Mouse (Mus musculus) heart, adult 2 months (tissue): Measurements from ENCODE around the gene Sipa1l1. TPM values are rescaled to one million over a fixed set of nuclear protein-coding genes. Genes with fewer than 3 reads are reported as not detected.

Experiments
- DNase-seq, 2 experiments: peaks; one replicate each; pipeline ENCODE4 v3.0.0; 2021
- H3K27ac ChIP-seq: fragments of 200-600 bp; 2 replicates; pipeline ENCODE4 v1.8.1; 2022
- H3K27me3 ChIP-seq: fragments of 200-500 bp; 2 replicates; pipeline ENCODE4 v1.6.1; 2012; ENCODE audit warnings: mild to moderate bottlenecking, low read length, inconsistent platforms, mixed read lengths; ENCODE audit not compliant: control insufficient read depth, insufficient read depth
- H3K36me3 ChIP-seq: fragments of 200-500 bp; 2 replicates; pipeline ENCODE4 v1.6.1; 2012; ENCODE audit warnings: low read length, inconsistent platforms; ENCODE audit not compliant: control insufficient read depth, insufficient read depth
- H3K4me1 ChIP-seq: fragments of 200-500 bp; 2 replicates; pipeline ENCODE4 v1.6.1; 2011; ENCODE audit warnings: low read length; ENCODE audit not compliant: control insufficient read depth, insufficient read depth
- H3K4me3 ChIP-seq: fragments of 200-600 bp; 2 replicates; pipeline ENCODE4 v1.8.1; 2022
- H3K79me2 ChIP-seq: fragments of 200-500 bp; replicated peaks from 2 replicates; pipeline ENCODE4 v1.6.1; 2012; ENCODE audit warnings: mild to moderate bottlenecking, inconsistent platforms, low read length, moderate library complexity, mixed read lengths; ENCODE audit not compliant: control insufficient read depth, insufficient read depth
- H3K9ac ChIP-seq: fragments of 200-500 bp; 2 replicates; pipeline ENCODE4 v1.6.1; 2012; ENCODE audit warnings: low read depth, mild to moderate bottlenecking, control low read depth, inconsistent platforms, low read length, mixed read lengths
- CTCF ChIP-seq: fragments of 200-600 bp; IDR thresholded peaks from 2 replicates; pipeline ENCODE4 v1.8.1; 2022; ENCODE audit warnings: antibody characterized with exemption, mild to moderate bottlenecking, moderate library complexity
- EP300 ChIP-seq: fragments of 200-500 bp; IDR thresholded peaks from 2 replicates; pipeline ENCODE4 v1.6.1; 2011; ENCODE audit warnings: low read depth, low read length, control low read depth; ENCODE audit not compliant: insufficient read depth
- POLR2A ChIP-seq: fragments of 200-500 bp; IDR thresholded peaks from 2 replicates; pipeline ENCODE4 v1.6.1; 2011; ENCODE audit warnings: mild to moderate bottlenecking, low read depth, low read length, control low read depth; ENCODE audit not compliant: insufficient read depth
- WGBS: fragments of 180-500 bp; shearing (Covaris S2); methylation state at CpG from one replicate; pipeline ENCODE4 v1.1.7; 2018; 5-methylcytosine and 5-hydroxymethylcytosine counted together
- intact Hi-C: fragments of 180-260 bp; cut with DNase I; formaldehyde crosslinking; loops from one replicate; pipeline ENCODE4 v1.15.1; 2025
- polyA plus RNA-seq: library from polyadenylated mRNA; depleted of rRNA; stranded (reverse); fragments of >200 nt; gene quantifications from 2 replicates; pipeline ENCODE4 v1.2.3, GENCODE M21; 2012
- total RNA-seq, 2 experiments: library from RNA; stranded (reverse); gene quantifications; 2 replicates each; pipeline ENCODE4 v1.2.3; 2021

The Sipa1l1 gene
- total and polyA plus RNA-seq, 3 experiments, result 6.9 to 9.1 (median 8.4) TPM

GRCm38 (mm10) chr12:82275767-82276166 lies 106.6 kb downstream of the Sipa1l1 start:
- Histone ChIP-seq H3K27ac (no peak overlapping the region), H3K4me1 (peaks cover 2% of the 10 kb centered on the region), H3K36me3 (no peaks in the 10 kb centered on the region), H3K4me3 (no peak overlapping the region), H3K9ac (no peak overlapping the region), H3K27me3 (no peaks in the 10 kb centered on the region), H3K79me2 (no peaks in the 10 kb centered on the region)
- peak; percentile 70 to 74 for DNase-seq
- intact Hi-C loops, result loop anchor here (5.0 kb wide), 1 partner anchor 48 kb away; no protein-coding TSS in a partner anchor
- WGBS, result 44% methylated on average over 5 of the region's 5 CpGs
- TF ChIP-seq POLR2A (no peak), EP300 (no peak), CTCF (no peak)

- TF ChIP-seq EP300, result no peak
- TF ChIP-seq POLR2A, result no peak
- TF ChIP-seq CTCF, result no peak
- DNase-seq, result no peak
- H3K79me2 ChIP-seq, result no peaks in the 10 kb centered on the region
- WGBS, result 93% methylated on average over 1 of the region's 1 CpGs
- H3K27ac ChIP-seq, result no peak overlapping the region
- H3K4me3 ChIP-seq, result no peak overlapping the region
- no peaks in the 10 kb centered on the region for H3K27me3 ChIP-seq
- intact Hi-C loops, result loop anchor here (5.0 kb wide), 1 partner anchor 49 kb away; no protein-coding TSS in a partner anchor
- H3K9ac ChIP-seq, result no peak overlapping the region
- H3K4me1 ChIP-seq, result peaks cover 2% of the 10 kb centered on the region
- H3K36me3 ChIP-seq, result no peaks in the 10 kb centered on the region
Observed at GRCm38 (mm10) chr12:82276591-82276990, 107.5 kb downstream of the Sipa1l1 start.

- Histone ChIP-seq H3K36me3 (no peaks in the 10 kb centered on the region), H3K27ac (no peak overlapping the region), H3K4me1 (peaks cover 1% of the 10 kb centered on the region; the same call in 1 of the 2 replicates), H3K4me3 (no peak overlapping the region), H3K79me2 (no peaks in the 10 kb centered on the region), H3K27me3 (no peaks in the 10 kb centered on the region), H3K9ac (no peak overlapping the region)
- intact Hi-C loops, result no loop called here
- DNase-seq, result no peak
- WGBS, result 66% methylated on average over 5 of the region's 5 CpGs
- TF ChIP-seq CTCF (no peak), POLR2A (no peak), EP300 (no peak)
Observed at GRCm38 (mm10) chr12:82284617-82285016, 115.5 kb downstream of the Sipa1l1 start.

GRCm38 (mm10) chr12:82285018-82285417 lies 115.9 kb downstream of the Sipa1l1 start:
- no peak overlapping the region for H3K27ac ChIP-seq
- no peak for TF ChIP-seq EP300
- no peak for TF ChIP-seq POLR2A
- no peaks in the 10 kb centered on the region for H3K79me2 ChIP-seq
- H3K4me1 ChIP-seq, result peaks cover 1% of the 10 kb centered on the region; the same call in 1 of the 2 replicates
- WGBS, result 98% methylated on average over 2 of the region's 2 CpGs
- no peak overlapping the region for H3K9ac ChIP-seq
- no peaks in the 10 kb centered on the region for H3K27me3 ChIP-seq
- no peak for DNase-seq
- no peak overlapping the region for H3K4me3 ChIP-seq
- no peaks in the 10 kb centered on the region for H3K36me3 ChIP-seq
- intact Hi-C loops, result no loop called here

- no peak for DNase-seq
- TF ChIP-seq CTCF, result no peak
- Histone ChIP-seq H3K27ac (no peak overlapping the region), H3K27me3 (no peaks in the 10 kb centered on the region), H3K4me1 (peaks cover 1% of the 10 kb centered on the region; the same call in 1 of the 2 replicates), H3K79me2 (no peaks in the 10 kb centered on the region), H3K36me3 (no peaks in the 10 kb centered on the region), H3K4me3 (no peak overlapping the region), H3K9ac (no peak overlapping the region)
- intact Hi-C loops, result no loop called here
- WGBS, result 39% methylated on average over 6 of the region's 6 CpGs
Observed at GRCm38 (mm10) chr12:82286068-82286467, 116.9 kb downstream of the Sipa1l1 start.

GRCm38 (mm10) chr12:82286804-82287203 lies 117.7 kb downstream of the Sipa1l1 start:
- Histone ChIP-seq H3K9ac (no peak overlapping the region), H3K27ac (no peak overlapping the region), H3K27me3 (no peaks in the 10 kb centered on the region), H3K4me1 (peaks cover 1% of the 10 kb centered on the region; the same call in 1 of the 2 replicates), H3K4me3 (no peak overlapping the region), H3K79me2 (no peaks in the 10 kb centered on the region), H3K36me3 (no peaks in the 10 kb centered on the region)
- intact Hi-C loops, result no loop called here
- no peak for DNase-seq
- WGBS, result 63% methylated on average over 5 of the region's 5 CpGs
- TF ChIP-seq EP300 (no peak), POLR2A (no peak), CTCF (no peak)
